Mouse (Mus musculus) cerebellum, adult (tissue): ENCODE data around the gene Gm6583.
A peak's percentile ranks its signal among the peaks of the same experiment; 100 is the strongest.
"Not testable (repeated sequence)": the region's sequence is repeated elsewhere in the genome, so short reads cannot be mapped to it uniquely, and the experiment has no call there.

ENCODE experiments used
- ATAC-seq: cut with Nextera tagmentation; 2 replicates; pipeline ENCODE4 v1.9.2; 2017; ENCODE audit warnings: mild to moderate bottlenecking, moderate library complexity, mixed read lengths; ENCODE audit not compliant: insufficient number of reproducible peaks, low FRiP score, low TSS enrichment

Gene Gm6583

GRCm38 (mm10) chr5:112326446-112327009 is 29.3 kb downstream of the Gm6583 start:
- no peak for ATAC-seq

GRCm38 (mm10) chr5:112325546-112326445 is 30.0 kb downstream of the Gm6583 start, which contains the start of gene Tfip11:
Tfip11 (plus strand) TSS chr5:112326358.
- peak; percentile 89; the same call in 1 of the 2 replicates for ATAC-seq

DNA sequence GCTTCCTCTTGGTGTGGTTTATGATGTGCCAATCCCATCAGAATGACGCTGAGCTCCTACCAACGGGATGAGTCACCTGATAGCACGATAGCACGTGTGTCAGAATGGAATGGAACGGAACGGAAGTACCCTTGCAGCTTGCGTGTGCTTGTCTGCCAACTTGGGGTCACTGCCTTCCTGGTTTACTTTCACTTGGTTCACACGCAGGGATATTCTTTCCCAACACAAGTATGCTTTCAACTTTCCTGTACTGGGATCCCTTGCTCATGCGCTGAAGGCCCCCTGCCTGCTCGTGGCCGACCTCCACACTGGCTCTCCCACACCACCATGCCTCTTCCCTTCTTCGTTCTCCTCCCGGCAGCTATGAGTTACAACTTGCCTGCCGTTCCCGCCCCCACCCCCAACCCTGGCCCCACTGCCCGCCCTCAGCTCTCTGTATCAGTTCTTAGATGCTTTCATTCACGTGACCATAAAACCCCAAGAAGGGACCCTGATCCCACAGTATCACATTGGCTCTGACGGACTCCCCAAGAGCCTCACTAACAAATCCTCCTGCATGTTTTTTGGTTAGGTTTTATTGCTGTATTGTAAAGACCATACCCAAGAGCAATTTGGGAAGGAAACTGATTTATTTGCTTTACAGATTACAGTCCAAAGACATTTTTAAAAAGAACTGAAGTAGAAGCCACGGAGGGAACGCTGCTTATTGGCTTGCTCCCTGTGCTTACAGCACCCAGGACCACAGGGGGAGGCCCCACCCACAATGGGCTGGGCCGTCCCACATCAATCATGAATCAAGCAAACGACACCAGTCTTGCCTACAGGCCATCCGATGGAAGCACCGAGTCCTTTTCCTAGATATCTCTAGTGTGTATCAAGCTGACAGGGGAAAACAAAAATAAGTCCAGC is 30.9 kb downstream of the Gm6583 start:
- no peak for ATAC-seq

- no peak for ATAC-seq
These were observed 32.6 kb downstream of the Gm6583 start for GRCm38 (mm10) chr5:112323246-112323645.

- no peak for ATAC-seq
These were observed 34.5 kb downstream of the Gm6583 start for GRCm38 (mm10) chr5:112321376-112321775.

DNA sequence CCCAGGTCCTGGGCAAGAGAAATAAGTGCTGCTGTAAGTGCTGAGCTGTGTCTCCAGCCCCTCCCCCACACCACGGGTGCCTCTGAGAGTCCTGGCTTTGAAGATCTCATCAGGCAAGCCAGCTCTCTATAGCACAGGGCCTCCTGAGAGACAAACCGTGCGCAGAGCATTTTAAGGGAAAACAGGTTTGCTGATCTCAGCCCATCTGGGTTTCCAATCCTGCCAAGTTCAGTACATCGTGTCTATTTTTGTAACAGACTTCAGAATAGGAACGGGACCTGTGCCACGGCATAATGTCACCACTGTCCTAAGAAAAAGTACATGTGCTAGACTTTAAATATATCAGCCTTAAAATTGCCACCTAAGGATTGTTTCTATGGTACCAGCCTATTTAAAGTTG is 34.9 kb downstream of the Gm6583 start:
- peak; percentile 52 for ATAC-seq

DNA sequence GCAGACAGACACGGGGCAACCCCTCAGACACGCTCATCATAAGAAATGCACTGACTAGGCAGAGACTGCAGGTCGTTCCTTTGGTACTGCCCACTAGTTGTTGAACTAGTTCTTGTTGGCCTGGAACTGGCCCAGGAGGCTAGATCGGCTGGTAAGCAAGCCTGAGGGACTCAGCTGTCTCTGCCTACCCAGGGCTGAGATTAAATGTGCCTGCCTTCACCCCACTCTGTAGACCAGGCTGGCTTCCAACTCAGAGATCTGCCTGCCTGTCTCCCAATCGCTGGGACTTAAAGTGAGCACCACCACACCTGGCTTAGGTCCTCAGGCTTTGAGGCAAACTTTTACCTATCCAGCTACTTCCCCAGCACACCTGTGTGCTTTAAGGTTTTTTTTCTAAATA is 35.5 kb downstream of the Gm6583 start:
- ATAC-seq = no peak

GRCm38 (mm10) chr5:112319343-112319742 is 36.5 kb downstream of the Gm6583 start:
- ATAC-seq = not testable (repeated sequence)

DNA sequence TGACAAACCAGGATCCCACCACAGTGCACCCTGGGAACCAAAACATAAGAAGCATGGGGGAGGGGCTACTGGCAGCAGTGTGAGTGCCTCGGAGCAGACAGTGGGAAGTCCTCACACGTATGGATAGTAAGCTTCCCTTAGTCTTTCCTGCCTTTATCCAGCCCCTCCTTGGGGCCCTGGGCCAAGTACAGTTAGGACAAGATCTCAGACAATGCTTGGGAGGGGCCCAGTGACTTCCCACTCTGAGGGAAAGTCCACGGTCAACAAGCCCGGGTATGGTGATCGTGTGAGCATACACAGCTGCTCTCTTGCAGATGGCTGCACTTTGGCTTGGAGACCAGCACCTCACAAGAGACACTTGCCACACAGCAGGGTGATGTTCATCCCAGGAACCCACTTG is 38.5 kb downstream of the Gm6583 start:
- ATAC-seq = no peak

- no peak for ATAC-seq
These were observed 39.4 kb downstream of the Gm6583 start for GRCm38 (mm10) chr5:112316468-112316867.

- ATAC-seq = no peak
These were observed 42.5 kb downstream of the Gm6583 start for GRCm38 (mm10) chr5:112313222-112313885.

DNA sequence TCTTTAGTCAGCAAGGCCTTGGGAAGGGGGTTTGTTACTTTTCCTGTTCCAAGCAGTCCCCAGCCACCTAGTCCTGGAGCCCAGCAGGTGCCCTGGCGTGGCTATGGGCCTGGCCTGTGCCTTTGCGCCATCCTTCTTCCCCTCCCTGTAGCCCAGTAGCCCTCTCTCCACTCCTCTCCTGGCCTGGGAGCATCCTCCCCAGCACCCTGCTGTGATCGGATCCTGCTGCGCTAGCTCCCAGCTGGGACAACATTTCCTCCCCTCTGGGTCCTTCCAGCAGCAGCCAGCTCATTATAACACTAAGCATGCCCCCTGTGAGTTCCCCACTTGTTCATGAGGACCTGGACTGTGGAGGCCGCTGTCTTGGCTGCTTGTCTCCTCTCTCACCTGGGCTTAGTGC is 50.0 kb downstream of the Gm6583 start:
- no peak for ATAC-seq
